Mouse (Mus musculus): ENCODE measurements around the gene Tmsb4x. TPM values are rescaled to one million over a fixed set of nuclear protein-coding genes. Genes with fewer than 3 reads are reported as not detected.

Tmsb4x gene
- polyA plus RNA-seq, 1 experiment from 2014 or later: 6,192 TPM

DNA sequence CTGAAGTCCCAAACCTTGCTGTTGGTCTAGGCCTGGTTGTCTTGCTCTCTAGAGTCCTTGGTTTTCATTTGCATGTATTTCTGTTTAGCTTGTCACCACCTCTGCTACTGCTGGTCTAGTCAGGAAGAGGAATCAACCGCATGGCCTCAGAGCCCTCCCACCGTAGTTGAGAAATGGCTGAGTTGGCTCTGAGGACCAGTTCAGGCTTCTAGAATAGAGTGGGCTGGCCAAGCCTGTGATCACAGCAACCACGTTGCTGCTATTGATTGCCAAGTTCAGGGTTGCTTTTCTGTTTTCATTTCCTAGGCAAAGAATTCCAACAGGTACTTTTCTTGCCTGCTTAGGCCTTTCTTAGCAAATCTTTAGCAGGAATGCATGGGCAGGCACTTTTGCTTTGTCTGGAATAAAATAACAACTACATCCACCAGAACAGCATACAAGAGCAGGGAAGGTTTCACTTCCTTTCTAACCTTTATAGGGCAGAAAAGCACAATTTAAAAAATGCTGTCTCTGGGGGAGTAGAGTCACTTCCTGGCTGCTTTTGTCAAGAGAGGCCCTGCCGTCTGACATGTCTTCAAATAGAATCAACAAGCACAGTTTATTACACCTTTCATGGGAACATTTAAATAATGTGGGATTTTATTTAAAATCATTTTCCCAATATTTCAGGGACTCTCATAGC is 29.0 kb downstream of the Tmsb4x start:
- Histone ChIP-seq H3K9me3 (no peaks in the 10 kb centered on the region), H3K27ac (replicated peaks) (no peak overlapping the region), H3K27me3 (peaks cover 43% of the 10 kb centered on the region; the same call in 1 of the 2 replicates)

DNA sequence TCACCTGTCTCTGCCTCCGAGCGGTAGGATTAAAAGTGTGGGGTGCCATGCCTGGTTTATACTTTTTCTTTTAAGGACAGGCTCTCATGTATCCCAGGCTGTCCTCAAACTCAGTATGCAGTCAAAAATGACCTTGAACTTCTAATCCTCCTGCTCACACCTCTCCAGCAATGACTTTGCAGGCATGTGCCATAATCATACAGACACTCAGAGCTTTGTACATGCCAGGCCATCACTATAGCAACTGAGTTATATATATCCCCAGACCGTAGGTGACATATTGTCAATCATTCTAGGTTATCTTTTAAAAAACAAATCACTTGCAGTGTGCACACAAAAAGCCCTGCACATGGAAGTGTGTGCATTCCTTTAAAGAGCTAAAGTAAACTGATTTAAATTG is 29.6 kb downstream of the Tmsb4x start:
- H3K36me3 ChIP-seq: no peaks in the 10 kb centered on the region
- H3K27ac ChIP-seq (replicated peaks): no peak overlapping the region
- H3K27me3 ChIP-seq: peaks cover 46% of the 10 kb centered on the region; the same call in 1 of the 2 replicates
- WGBS: 92% methylated on average over 3 of the region's 3 CpGs
- no peak for ATAC-seq (ENCODE audit: low FRiP score, low read depth)
- no peak overlapping the region for H3K4me3 ChIP-seq
- H3K4me1 ChIP-seq: no peaks in the 10 kb centered on the region
- no peak overlapping the region for H3K4me2 ChIP-seq (replicated peaks)
- no peak overlapping the region for H3K9ac ChIP-seq (replicated peaks)
- H3K9me3 ChIP-seq: no peaks in the 10 kb centered on the region

More for the DNA sequence above, 29.0 kb downstream of the Tmsb4x start:
- 77% methylated on average over 4 of the region's 4 CpGs for WGBS
- Histone ChIP-seq H3K9ac (replicated peaks) (no peak overlapping the region), H3K4me1 (no peaks in the 10 kb centered on the region), H3K36me3 (no peaks in the 10 kb centered on the region), H3K4me2 (replicated peaks) (no peak overlapping the region), H3K4me3 (no peak overlapping the region)
- no peak for ATAC-seq (ENCODE audit: low FRiP score, low read depth)

DNA sequence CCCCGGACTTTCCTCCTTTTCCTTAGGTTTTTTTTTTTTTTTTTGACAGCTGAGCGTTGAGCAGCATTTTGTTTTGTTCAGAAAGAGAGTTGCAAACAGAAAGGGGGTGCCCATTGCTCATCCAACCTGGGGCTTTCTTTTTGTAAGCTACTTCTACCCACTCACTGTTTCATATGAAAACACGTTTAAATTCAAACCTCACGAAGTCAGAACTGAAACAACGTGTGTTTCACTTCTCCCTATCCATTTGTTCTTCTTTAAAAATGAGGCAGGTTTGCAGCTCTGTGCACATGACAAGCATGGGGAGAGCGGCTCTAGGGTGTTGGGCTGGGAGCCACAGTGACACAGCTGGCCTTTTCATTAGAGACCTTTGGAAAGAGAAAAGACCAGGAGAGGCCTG is 33.8 kb downstream of the Tmsb4x start:
- no peak for ATAC-seq (ENCODE audit: low FRiP score, low read depth)
- no peak overlapping the region for H3K4me2 ChIP-seq (replicated peaks)
- WGBS: 88% methylated on average over 6 of the region's 6 CpGs
- H3K36me3 ChIP-seq: no peaks in the 10 kb centered on the region
- H3K9ac ChIP-seq (replicated peaks): no peak overlapping the region
- no peak overlapping the region for H3K4me3 ChIP-seq
- H3K27me3 ChIP-seq: peaks cover 57% of the 10 kb centered on the region
- H3K27ac ChIP-seq (replicated peaks): no peak overlapping the region
- no peaks in the 10 kb centered on the region for H3K9me3 ChIP-seq
- no peaks in the 10 kb centered on the region for H3K4me1 ChIP-seq

DNA sequence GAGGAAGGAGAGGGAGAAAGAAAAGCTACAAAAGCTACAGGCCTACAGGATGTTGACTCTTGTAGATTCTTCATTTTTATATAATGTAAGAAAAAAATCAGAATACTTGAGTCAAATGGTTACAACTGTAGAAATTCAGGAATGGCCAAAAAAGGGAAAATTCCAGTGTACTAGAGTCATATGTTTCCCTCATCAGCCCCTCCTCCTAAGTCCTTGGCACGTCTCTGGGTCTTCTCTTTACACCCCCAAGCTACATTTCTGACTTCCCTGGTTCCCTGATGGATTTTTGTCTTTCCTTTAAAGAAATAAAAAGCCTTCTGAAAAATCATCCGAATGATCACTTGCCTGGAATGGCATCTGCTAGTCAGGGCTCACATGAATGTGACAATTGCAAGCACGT is 34.8 kb downstream of the Tmsb4x start:
- ATAC-seq (ENCODE audit: low FRiP score, low read depth): no peak
- Histone ChIP-seq H3K36me3 (no peaks in the 10 kb centered on the region), H3K4me1 (no peaks in the 10 kb centered on the region), H3K9ac (replicated peaks) (no peak overlapping the region), H3K9me3 (no peaks in the 10 kb centered on the region), H3K4me2 (replicated peaks) (no peak overlapping the region), H3K27me3 (peaks cover 51% of the 10 kb centered on the region), H3K27ac (replicated peaks) (no peak overlapping the region), H3K4me3 (no peak overlapping the region)
- 85% methylated on average over 3 of the region's 3 CpGs for WGBS

DNA sequence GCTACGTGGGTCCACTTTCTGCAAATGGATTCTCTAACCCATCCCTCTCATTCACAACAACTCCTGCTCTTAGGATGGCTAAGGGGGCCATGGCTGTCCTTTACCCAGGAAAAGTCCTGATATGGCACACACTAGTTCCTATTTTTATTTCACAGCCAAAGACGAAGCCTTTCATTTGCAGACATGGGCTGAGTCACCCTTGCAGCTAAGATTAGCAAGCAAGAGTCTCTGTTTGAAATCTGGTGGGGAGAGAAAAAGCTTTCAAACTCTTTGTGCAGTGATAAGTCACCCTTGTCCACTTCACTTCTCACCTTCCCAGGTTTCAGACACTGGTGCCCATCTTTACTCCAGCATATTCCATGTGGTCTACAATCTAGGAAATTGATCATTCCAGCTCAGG is 36.9 kb downstream of the Tmsb4x start:
- Histone ChIP-seq H3K36me3 (no peaks in the 10 kb centered on the region), H3K9me3 (no peaks in the 10 kb centered on the region), H3K4me1 (no peaks in the 10 kb centered on the region), H3K27ac (replicated peaks) (no peak overlapping the region), H3K27me3 (peaks cover 54% of the 10 kb centered on the region), H3K4me2 (replicated peaks) (no peak overlapping the region), H3K4me3 (no peak overlapping the region), H3K9ac (replicated peaks) (no peak overlapping the region)
- 60% methylated on average over 2 of the region's 2 CpGs for WGBS
- ATAC-seq (ENCODE audit: low FRiP score, low read depth): no peak

DNA sequence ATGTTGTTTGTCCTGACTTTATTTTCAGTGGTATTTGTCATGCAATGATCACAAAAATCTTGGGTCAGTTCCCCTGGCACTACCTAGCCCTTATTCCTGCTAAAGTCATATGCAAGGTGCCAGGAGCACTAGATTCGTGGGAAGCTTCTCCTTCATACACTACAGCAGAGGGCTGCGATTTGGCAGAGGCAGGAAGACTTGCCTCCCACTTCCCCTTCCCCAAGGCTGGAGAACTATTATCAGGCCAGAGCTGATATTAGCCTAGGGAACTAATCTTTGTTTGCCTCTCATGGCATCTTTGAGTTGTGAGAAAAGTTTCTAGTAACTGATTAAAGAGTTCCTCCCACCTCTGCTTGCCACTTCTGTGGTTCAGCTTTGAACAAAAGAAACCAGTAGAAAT is 37.8 kb downstream of the Tmsb4x start:
- ATAC-seq (ENCODE audit: low FRiP score, low read depth): no peak
- H3K27me3 ChIP-seq: peaks cover 60% of the 10 kb centered on the region
- 83% methylated on average over 2 of the region's 2 CpGs for WGBS
- no peaks in the 10 kb centered on the region for H3K36me3 ChIP-seq
- H3K4me1 ChIP-seq: no peaks in the 10 kb centered on the region
- H3K9me3 ChIP-seq: no peaks in the 10 kb centered on the region
- H3K9ac ChIP-seq (replicated peaks): no peak overlapping the region
- no peak overlapping the region for H3K27ac ChIP-seq (replicated peaks)
- H3K4me3 ChIP-seq: no peak overlapping the region
- no peak overlapping the region for H3K4me2 ChIP-seq (replicated peaks)

DNA sequence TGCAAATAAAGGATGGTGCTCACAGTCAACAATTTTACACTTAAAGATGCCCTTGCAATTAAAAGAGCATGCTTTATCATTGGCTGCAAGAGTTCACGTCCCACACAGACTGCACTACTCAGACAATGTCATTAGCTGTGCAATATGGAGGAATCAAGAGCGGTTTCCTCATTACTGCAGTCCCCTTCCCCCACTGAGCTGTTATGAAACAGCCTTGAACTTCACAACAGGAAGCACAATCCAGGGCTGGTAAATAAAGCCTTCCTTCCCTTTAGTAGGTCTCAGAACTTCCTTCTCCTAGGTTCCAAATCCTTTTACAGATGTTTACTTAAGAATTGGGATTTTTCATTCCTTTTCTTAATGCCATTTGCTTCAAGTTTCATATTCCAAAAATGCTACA is 41.8 kb downstream of the Tmsb4x start:
- no peaks in the 10 kb centered on the region for H3K9me3 ChIP-seq
- no peak overlapping the region for H3K9ac ChIP-seq (replicated peaks)
- 64% methylated on average over 2 of the region's 2 CpGs for WGBS
- H3K36me3 ChIP-seq: no peaks in the 10 kb centered on the region
- no peak overlapping the region for H3K4me2 ChIP-seq (replicated peaks)
- no peaks in the 10 kb centered on the region for H3K4me1 ChIP-seq
- H3K4me3 ChIP-seq: no peak overlapping the region
- ATAC-seq (ENCODE audit: low FRiP score, low read depth): no peak
- H3K27me3 ChIP-seq: peaks cover 60% of the 10 kb centered on the region
- H3K27ac ChIP-seq (replicated peaks): no peak overlapping the region

DNA sequence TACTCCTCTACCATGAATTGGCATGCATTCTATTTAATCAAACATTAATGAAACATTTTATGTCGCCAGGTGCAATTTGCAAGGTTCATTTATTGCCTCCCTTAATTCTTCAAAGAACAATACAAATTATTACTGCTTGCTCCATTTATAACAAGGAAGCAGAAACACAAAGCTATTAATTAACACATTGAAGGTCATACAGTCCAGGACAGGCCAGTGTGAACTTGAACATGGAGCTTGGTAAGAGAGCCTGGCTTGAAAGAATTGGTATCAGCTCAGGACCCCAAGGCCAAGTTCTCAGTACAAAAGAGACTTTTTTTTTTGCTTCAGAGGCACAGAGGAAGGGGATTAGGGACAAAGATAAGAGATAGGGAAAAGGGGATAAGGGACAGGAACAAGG is 43.1 kb downstream of the Tmsb4x start:
- no peak overlapping the region for H3K27ac ChIP-seq (replicated peaks)
- no peak overlapping the region for H3K9ac ChIP-seq (replicated peaks)
- peaks cover 56% of the 10 kb centered on the region for H3K27me3 ChIP-seq
- 90% methylated on average over 1 of the region's 1 CpGs for WGBS
- H3K4me3 ChIP-seq: no peak overlapping the region
- H3K4me2 ChIP-seq (replicated peaks): no peak overlapping the region
- no peak for ATAC-seq (ENCODE audit: low FRiP score, low read depth)
- H3K4me1 ChIP-seq: no peaks in the 10 kb centered on the region
- no peaks in the 10 kb centered on the region for H3K36me3 ChIP-seq
- no peaks in the 10 kb centered on the region for H3K9me3 ChIP-seq

DNA sequence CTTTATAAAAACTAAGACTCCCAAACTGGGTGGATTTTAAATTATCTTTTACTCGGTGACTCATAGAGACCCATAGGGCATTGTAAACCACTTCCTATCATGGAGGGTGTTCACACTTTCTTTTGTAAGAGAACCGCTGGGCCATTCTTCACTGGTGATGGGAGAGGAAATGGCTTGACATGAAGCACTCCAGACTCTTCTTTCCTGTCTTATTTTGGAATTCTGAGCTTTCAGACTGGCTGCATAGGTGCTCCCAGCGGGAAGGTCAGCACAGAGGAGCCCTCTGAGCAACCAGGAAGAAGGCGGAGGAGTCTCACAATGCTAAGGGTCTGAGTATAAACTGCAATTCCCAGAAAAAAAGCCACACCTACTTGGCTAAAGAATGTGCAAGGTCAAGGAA is 51.4 kb downstream of the Tmsb4x start:
- Histone ChIP-seq H3K4me1 (no peaks in the 10 kb centered on the region), H3K4me2 (replicated peaks) (no peak overlapping the region), H3K9me3 (no peaks in the 10 kb centered on the region), H3K9ac (replicated peaks) (no peak overlapping the region), H3K27me3 (peaks cover 46% of the 10 kb centered on the region), H3K36me3 (no peaks in the 10 kb centered on the region), H3K27ac (replicated peaks) (no peak overlapping the region), H3K4me3 (no peak overlapping the region)
- no peak for ATAC-seq (ENCODE audit: low FRiP score, low read depth)
- 81% methylated on average over 4 of the region's 4 CpGs for WGBS

Other genes starting within 250 kb of the Tmsb4x start
- gene Tlr8, start 55.0 kb upstream of the Tmsb4x start, polyA plus RNA-seq (2016; fragmentation: Nextera tagmentation; extraction: Ambion mirVana): 0.40 TPM in 1 of 2 replicates, not detected in the other
- gene Tlr7, start 121.2 kb upstream of the Tmsb4x start, polyA plus RNA-seq (2016; fragmentation: Nextera tagmentation; extraction: Ambion mirVana): 0.46 and 0.70 TPM in 2 replicates
- 13.9 and 15.3 TPM in 2 replicates for gene Prps2, start 173.4 kb upstream of the Tmsb4x start, polyA plus RNA-seq (2016; fragmentation: Nextera tagmentation; extraction: Ambion mirVana)

Data from midbrain, embryonic 12.5 days (tissue).